Mouse (Mus musculus) small intestine, adult 2 months (tissue): ENCODE measurements at regions not wholly inside any gene's neighbourhood (a gene's known extent, or its start where the extent isn't known, plus 50 kb on each side); places are given as distances from the start of the nearest gene placed in this dataset.

Experiments
- CTCF ChIP-seq: fragments of 200-500 bp; IDR thresholded peaks from 2 replicates; pipeline ENCODE4 v1.5.1; 2012; ENCODE audit warnings: low read depth, mild to moderate bottlenecking, control low read depth, inconsistent platforms, low read length, moderate library complexity, mixed read lengths; ENCODE audit not compliant: insufficient replicate concordance, insufficient read length; ENCODE audit errors: extremely low read depth
- POLR2A ChIP-seq: fragments of 200-500 bp; IDR thresholded peaks from 2 replicates; pipeline ENCODE4 v1.6.1; 2012; ENCODE audit warnings: low read depth, mild to moderate bottlenecking, control low read depth, inconsistent platforms, low read length, moderate library complexity

DNA sequence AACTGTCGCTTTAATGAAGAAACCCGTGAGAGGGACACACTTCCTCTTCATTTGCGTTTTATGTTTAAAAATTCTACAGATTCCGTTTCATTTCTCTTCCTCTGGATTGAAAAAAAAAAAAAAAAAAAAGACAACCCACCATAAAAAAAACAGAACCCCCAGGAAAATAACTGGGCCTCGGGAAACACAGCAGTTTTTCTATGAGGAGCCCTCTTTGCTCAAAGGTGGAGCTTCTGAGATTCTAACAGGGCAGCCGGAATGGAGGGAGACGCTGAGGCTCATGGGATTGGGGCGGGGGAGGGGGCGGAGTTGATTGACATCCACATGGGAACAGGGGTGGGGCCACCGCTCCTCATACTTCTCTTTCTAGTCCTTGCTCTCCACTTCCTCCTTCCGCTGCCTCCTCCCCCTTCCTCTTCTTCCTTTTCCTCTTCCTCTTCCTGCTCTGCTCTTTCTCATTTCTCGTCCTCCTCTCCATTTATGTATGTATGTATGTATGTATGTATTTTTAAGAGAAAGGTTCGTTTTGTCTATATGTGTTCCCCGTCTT is 174.1 kb upstream of the Mrps10 start:
- TF ChIP-seq POLR2A: no peak
- TF ChIP-seq CTCF: no peak
